Mouse (Mus musculus) ovary, postnatal 36 days (tissue): Measurements from ENCODE around the gene Mgmt.

Source experiments
- DNase-seq: peaks from one replicate; pipeline ENCODE4 v3.0.0; 2022; ENCODE audit warnings: low spot score, mixed read lengths

Gene Mgmt

GRCm38 (mm10) chr7:136912901-136913300 lies 18.5 kb downstream of the Mgmt start:
- no peak for DNase-seq

DNA sequence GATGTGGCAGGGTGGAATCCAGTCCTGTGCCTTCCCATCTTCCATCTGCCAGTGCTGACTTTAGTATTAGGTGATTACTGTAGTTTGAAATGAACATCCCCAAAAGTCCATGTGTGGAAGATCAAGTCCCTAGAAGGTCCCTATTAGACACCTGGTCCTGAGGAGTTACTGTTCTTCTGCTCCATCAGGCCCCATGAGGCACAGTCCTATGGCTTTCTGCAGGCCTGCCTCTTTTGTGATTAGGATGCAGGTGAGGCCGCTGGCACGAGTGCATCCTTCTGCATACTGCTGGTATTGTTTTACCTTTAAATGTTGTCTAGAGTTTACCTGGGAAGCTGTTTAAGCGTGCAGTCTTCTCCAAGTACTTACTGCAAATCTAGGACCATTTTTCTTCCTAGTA lies 21.6 kb downstream of the Mgmt start:
- no peak for DNase-seq

- DNase-seq, result no peak
These were observed 26.8 kb downstream of the Mgmt start for GRCm38 (mm10) chr7:136920976-136921755.

- DNase-seq, result no peak
These were observed 27.8 kb downstream of the Mgmt start for GRCm38 (mm10) chr7:136922230-136922629.

GRCm38 (mm10) chr7:136924610-136925260 lies 30.3 kb downstream of the Mgmt start:
- no peak for DNase-seq

DNA sequence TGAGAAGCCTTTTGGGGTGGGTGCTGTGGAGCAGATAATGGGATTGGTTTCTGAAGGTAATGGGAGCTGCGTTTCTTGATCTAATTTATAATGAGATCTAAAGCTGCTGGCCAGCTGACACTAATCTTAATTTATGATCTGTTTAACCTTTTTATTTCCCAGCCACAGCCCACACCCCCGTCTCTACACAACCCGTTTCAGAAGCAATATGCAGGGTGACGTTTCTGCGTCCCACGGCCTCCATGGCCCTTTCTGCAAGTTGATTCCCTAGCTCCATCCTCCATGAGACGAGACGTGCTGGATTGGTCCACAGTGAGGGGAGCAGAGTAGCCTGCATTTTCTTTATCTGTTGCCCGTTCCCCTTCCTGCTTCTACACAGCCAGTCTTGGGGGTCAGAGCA lies 31.8 kb downstream of the Mgmt start:
- DNase-seq, result no peak

DNA sequence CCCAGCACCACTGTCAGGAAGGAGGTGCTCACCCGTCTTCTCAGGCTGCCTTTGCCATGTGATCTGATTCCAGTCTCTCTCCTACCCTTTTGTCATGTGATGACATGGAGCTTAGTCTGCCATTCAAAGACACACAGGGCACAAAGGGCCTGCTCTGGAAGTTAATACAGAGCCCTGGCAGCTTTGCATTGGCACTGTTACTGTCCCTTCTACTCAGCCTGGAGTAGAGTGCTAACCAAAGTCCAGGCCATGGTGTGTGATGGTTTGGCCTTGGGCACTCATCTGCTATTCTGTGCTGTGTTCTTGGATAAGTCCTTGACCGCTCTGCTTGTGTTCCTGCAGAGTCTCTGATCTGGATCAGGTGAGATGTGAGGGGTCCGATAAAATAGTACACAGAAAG lies 36.0 kb downstream of the Mgmt start:
- DNase-seq, result no peak

DNA sequence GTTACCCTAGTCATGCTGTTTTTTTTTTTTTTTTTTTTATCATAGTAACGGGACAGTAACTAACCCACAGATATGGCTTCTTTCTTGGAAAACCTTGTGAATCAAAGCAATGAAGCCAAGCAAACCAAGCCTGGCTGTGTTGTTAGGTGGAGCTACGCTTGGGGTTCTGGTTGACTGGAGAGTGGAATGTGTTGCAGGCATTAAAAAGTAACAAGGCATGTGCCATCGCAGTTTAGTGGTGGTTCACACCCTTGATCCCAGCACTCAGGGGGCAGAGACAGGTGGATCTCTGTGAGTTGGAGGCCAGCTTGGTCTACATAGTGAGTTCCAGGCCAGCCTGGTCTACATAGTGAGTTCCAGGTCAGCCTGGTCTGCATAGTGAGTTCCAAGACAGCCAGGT lies 39.0 kb downstream of the Mgmt start:
- no peak for DNase-seq

GRCm38 (mm10) chr7:136934336-136934735 lies 39.9 kb downstream of the Mgmt start:
- no peak for DNase-seq

DNA sequence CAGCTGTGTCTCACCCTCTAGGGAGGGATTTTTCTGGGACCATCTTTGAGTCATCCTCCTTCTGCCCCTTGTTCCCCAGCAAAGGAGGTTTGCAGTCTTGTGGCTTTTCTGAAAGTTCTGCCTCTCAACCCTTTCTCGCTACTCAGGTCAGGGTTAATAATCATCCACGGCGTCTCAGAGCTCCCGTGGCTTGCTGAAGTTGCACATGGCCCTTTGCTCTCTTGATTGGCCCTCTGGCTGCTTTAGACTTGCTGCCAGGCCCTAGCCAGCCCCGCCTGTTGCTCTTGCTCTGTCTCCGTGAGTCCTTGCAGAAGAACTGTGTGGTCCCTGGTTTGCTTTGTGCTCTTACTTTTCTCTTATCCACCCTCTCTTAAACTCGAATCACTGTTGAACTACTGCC lies 40.4 kb downstream of the Mgmt start:
- no peak for DNase-seq

DNA sequence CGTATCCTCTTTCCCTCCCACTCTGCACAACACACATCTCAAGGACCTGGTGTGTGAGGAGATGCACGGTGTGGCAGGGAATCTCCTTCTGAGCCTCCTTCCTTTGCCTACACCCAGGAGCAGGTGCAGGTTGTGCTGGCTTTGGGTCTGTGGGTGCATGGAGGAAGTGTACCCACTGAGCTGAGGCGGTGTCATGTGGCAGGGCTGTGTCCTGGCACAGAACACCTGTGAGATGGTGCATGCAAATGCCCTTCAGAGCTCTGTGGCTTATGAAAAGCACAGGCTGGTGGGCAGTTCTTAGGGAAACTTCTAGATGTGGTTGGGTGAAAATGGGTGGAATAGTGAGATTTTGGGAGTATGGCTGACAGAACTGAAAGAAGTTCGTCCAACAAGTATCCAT lies 44.0 kb downstream of the Mgmt start:
- no peak for DNase-seq

DNA sequence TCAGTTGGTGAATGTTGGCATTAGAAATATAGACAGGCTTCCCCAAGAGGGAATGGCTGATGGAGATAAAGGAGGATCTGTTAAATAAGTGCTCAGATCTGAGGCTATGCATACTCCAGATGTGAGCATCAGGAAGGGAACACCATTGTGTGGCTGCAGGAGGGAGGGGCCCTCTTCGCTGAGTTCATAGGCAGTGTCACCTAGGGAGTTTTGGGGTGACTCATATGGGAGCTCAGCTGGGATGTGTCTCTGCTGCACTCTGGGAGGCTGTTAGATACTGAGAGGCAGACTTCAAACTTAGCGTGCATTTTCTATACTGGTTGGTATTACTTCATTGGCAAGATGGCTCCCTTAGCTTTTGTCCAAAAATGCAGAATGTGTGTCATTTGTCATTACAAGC lies 48.0 kb downstream of the Mgmt start:
- DNase-seq, result no peak

DNA sequence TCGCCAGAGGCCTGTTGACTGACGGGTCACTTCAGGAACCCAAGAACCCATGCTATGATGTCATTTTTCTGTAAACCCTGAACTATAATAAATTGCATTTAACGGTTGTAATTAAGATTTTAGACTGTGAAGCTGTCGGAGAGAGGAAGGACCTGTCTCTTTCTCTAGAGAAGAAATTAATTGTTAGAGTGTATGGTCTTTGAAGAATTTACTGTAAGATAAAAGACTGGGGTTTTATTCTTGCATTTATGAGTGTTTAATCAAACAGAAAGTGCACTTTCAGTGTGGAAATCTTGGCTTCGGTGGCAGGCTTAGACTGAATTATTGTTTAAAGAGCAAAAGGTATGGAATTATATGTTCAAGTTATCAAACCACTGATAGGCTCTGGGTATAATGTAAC lies 49.5 kb downstream of the Mgmt start:
- no peak for DNase-seq

DNA sequence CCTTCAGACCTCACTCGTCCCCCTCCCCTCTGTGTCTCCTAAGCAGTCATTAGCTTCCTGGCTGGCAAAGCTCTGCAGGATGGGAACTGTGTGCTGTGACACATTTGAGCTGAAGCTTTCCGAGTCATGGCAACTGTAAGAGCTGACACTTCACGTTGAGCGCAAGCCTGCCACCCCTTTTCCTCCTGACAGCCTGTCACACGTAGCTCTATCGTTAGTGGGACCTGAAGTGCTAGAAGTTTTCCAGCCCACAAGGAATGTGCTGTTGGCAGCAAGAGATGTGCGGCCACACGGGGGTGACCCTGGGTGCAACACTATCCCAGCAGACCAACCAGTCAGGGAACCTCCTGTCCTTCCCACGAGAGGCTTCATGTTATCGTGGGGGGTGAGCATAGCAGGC lies 51.3 kb downstream of the Mgmt start:
- no peak for DNase-seq

GRCm38 (mm10) chr7:136946131-136946530 lies 51.7 kb downstream of the Mgmt start:
- DNase-seq, result no peak

- no peak for DNase-seq
These were observed 53.9 kb downstream of the Mgmt start for GRCm38 (mm10) chr7:136948275-136948810.

GRCm38 (mm10) chr7:136952608-136953007 lies 58.2 kb downstream of the Mgmt start:
- no peak for DNase-seq

GRCm38 (mm10) chr7:136953251-136953650 lies 58.8 kb downstream of the Mgmt start:
- DNase-seq, result no peak

DNA sequence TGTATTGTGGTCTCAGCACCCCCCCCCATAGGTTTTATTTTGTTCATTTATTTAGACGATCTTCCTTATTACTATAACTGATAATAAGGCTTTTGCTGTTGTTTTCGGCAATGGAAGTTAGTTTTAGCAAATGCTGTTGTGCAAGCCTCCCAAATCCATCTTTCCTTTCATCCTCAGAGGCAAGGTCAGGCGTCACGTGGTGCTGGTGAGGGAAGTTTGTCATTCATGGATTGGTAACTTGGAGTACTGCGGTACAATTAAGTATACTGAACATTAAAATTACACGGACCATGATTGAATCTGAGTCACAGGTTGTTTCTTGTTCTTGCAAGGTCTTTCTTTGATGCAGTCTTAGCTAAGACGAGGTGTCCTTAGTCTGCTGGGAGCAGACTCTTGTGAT lies 77.9 kb downstream of the Mgmt start:
- DNase-seq, result no peak

DNA sequence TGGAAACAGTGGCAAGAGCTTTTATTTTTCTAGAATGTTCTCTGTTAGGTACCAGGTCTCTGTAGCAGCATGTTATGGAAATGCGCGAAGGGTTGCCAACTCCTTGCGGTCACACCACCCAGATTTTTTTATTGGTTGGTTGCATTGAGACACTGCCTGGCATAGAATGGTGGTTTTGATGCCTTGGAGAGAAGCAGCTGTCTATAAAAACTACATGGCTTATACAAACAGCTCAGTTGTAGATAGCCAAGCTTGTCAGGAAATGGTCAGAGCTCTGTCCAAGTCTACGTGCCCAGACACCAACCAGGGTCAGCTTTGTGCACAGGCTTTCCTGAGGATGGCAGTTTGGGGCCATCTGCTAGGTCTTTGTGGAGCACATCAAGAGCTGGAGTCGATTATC lies 80.6 kb downstream of the Mgmt start:
- DNase-seq, result no peak

- no peak for DNase-seq
These were observed 103.0 kb downstream of the Mgmt start for GRCm38 (mm10) chr7:136997456-136997855.

- no peak for DNase-seq
These were observed 106.3 kb downstream of the Mgmt start for GRCm38 (mm10) chr7:137000703-137001102.

DNA sequence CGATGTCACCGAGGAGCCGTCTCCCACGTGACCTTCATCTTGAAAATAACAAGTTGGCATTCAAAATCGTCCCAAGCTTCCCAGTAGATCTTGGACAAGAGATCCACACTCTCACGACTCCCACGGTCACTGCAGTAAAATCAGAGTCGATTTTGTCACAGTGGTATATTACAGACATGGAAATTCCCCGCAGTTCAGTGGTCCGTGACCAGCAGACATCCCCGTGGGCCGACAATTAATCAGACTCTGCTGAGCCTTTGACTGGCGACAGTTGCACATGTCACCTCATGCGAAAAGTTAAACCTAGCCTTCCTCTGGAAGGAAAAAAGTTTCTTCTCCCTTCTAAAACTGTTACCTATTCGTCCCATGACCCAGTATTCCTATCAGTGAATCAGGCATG lies 106.8 kb downstream of the Mgmt start:
- no peak for DNase-seq

- no peak for DNase-seq
These were observed 107.4 kb downstream of the Mgmt start for GRCm38 (mm10) chr7:137001783-137002182.
